Mouse (Mus musculus) macrophage (primary cell): ENCODE measurements around the gene Kansl2. TPM values are rescaled to one million over a fixed set of nuclear protein-coding genes. Genes with fewer than 3 reads are reported as not detected.

Experiments used
- H3K27ac ChIP-seq: fragments of 350-480 bp; formaldehyde crosslinking; 2 replicates; pipeline ENCODE4 v1.9.0; 2021
- H3K36me3 ChIP-seq: fragments of 350-480 bp; formaldehyde crosslinking; 2 replicates; pipeline ENCODE4 v1.9.0; 2021; ENCODE audit errors: inconsistent target
- H3K4me3 ChIP-seq: fragments of 350-480 bp; formaldehyde crosslinking; 2 replicates; pipeline ENCODE4 v1.9.0; 2021; ENCODE audit errors: inconsistent target
- H3K79me2 ChIP-seq: fragments of 350-480 bp; formaldehyde crosslinking; 2 replicates; pipeline ENCODE4 v1.9.0; 2021; ENCODE audit errors: inconsistent target
- WGBS: methylation state at CpG from one replicate; pipeline ENCODE4 v1.1.7; 2026; ENCODE audit warnings: inconsistent platforms; ENCODE audit not compliant: missing documents; 5-methylcytosine and 5-hydroxymethylcytosine counted together
- polyA plus RNA-seq: library from polyadenylated mRNA; stranded (reverse); fragments of 250-400 nt; gene quantifications from 3 replicates; pipeline ENCODE4 v1.2.4, GENCODE M21; 2018; ENCODE audit warnings: inconsistent platforms

Kansl2 gene
- polyA plus RNA-seq, 1 experiment from 2014 or later, result 17.8 TPM

GRCm38 (mm10) chr15:98497631-98498030 lies 36.4 kb downstream of the Kansl2 start:
- no peaks in the 10 kb centered on the region for H3K36me3 ChIP-seq
- WGBS, result 92% methylated on average over 17 of the region's 17 CpGs
- H3K27ac ChIP-seq, result no peak overlapping the region
- H3K79me2 ChIP-seq, result no peaks in the 10 kb centered on the region
- no peak overlapping the region for H3K4me3 ChIP-seq

- H3K4me3 ChIP-seq, result no peak within 1 kb of the TSS
- H3K79me2 ChIP-seq, result no peaks in the 10 kb centered on the region
- no peak within 1 kb of the TSS for H3K27ac ChIP-seq
- no peaks in the 10 kb centered on the region for H3K36me3 ChIP-seq
- 70% methylated on average over 4 of the region's 4 CpGs for WGBS
These were observed 42.0 kb downstream of the Kansl2 start, which contains the start of gene Olfr279 for GRCm38 (mm10) chr15:98492102-98492501. Gene Olfr279, plus strand, starts transcription at chr15:98492402.

GRCm38 (mm10) chr15:98491332-98491731 lies 42.7 kb downstream of the Kansl2 start:
- 71% methylated on average over 2 of the region's 2 CpGs for WGBS

GRCm38 (mm10) chr15:98486433-98487021 lies 47.5 kb downstream of the Kansl2 start:
- H3K4me3 ChIP-seq, result no peak overlapping the region
- H3K36me3 ChIP-seq, result no peaks in the 10 kb centered on the region
- no peak overlapping the region for H3K27ac ChIP-seq
- no peaks in the 10 kb centered on the region for H3K79me2 ChIP-seq
- 75% methylated on average over 8 of the region's 8 CpGs for whole genome bisulfite sequencing

More at GRCm38 (mm10) chr15:98491332-98491731, 42.7 kb downstream of the Kansl2 start:
- no peaks in the 10 kb centered on the region for H3K79me2 ChIP-seq
- no peaks in the 10 kb centered on the region for H3K36me3 ChIP-seq
- no peak overlapping the region for H3K27ac ChIP-seq
- H3K4me3 ChIP-seq, result no peak overlapping the region

- H3K27ac ChIP-seq, result peak overlapping the region; percentile 86
- no peak overlapping the region for H3K4me3 ChIP-seq
- no peaks in the 10 kb centered on the region for H3K36me3 ChIP-seq
- no peaks in the 10 kb centered on the region for H3K79me2 ChIP-seq
- WGBS, result 12% methylated on average over 18 of the region's 18 CpGs
These were observed 49.9 kb downstream of the Kansl2 start for GRCm38 (mm10) chr15:98483907-98484886.

GRCm38 (mm10) chr15:98482701-98483100 lies 51.4 kb downstream of the Kansl2 start, which contains the start of gene Lalba:
Gene Lalba, minus strand, starts transcription at chr15:98482721.
- Histone ChIP-seq H3K4me3 (no peak within 1 kb of the TSS), H3K27ac (peak within 1 kb of the TSS; percentile 86), H3K79me2 (no peaks in the 10 kb centered on the region), H3K36me3 (no peaks in the 10 kb centered on the region)
- 93% methylated on average over 3 of the region's 3 CpGs for WGBS

- WGBS, result 79% methylated on average over 7 of the region's 7 CpGs
- Histone ChIP-seq H3K79me2 (no peaks in the 10 kb centered on the region), H3K4me3 (no peak overlapping the region), H3K27ac (no peak overlapping the region), H3K36me3 (no peaks in the 10 kb centered on the region)
These were observed 54.4 kb downstream of the Kansl2 start for GRCm38 (mm10) chr15:98479568-98480102.

GRCm38 (mm10) chr15:98476281-98476680 lies 57.8 kb downstream of the Kansl2 start:
- H3K4me3 ChIP-seq, result no peak overlapping the region
- 76% methylated on average over 5 of the region's 5 CpGs for WGBS
- H3K79me2 ChIP-seq, result no peaks in the 10 kb centered on the region
- no peak overlapping the region for H3K27ac ChIP-seq
- no peaks in the 10 kb centered on the region for H3K36me3 ChIP-seq

- no peak overlapping the region for H3K27ac ChIP-seq
- no peaks in the 10 kb centered on the region for H3K79me2 ChIP-seq
- 52% methylated on average over 10 of the region's 10 CpGs for WGBS
- H3K36me3 ChIP-seq, result no peaks in the 10 kb centered on the region
- H3K4me3 ChIP-seq, result no peak overlapping the region
These were observed 58.7 kb downstream of the Kansl2 start for GRCm38 (mm10) chr15:98475382-98475781.

- Histone ChIP-seq H3K36me3 (no peaks in the 10 kb centered on the region), H3K79me2 (no peaks in the 10 kb centered on the region), H3K27ac (no peak overlapping the region), H3K4me3 (no peak overlapping the region)
- WGBS, result 81% methylated on average over 10 of the region's 10 CpGs
These were observed 59.1 kb downstream of the Kansl2 start for GRCm38 (mm10) chr15:98474958-98475357.

- no peak overlapping the region for H3K27ac ChIP-seq
- WGBS, result 94% methylated on average over 13 of the region's 13 CpGs
- no peaks in the 10 kb centered on the region for H3K36me3 ChIP-seq
- no peaks in the 10 kb centered on the region for H3K79me2 ChIP-seq
- H3K4me3 ChIP-seq, result no peak overlapping the region
These were observed 62.5 kb downstream of the Kansl2 start for GRCm38 (mm10) chr15:98471539-98471938.

GRCm38 (mm10) chr15:98469596-98469995 lies 64.5 kb downstream of the Kansl2 start, which contains the start of gene OR5BS1P:
Gene OR5BS1P, plus strand, starts transcription at chr15:98469896.
- Histone ChIP-seq H3K4me3 (no peak within 1 kb of the TSS), H3K27ac (no peak within 1 kb of the TSS), H3K79me2 (no peaks in the 10 kb centered on the region), H3K36me3 (no peaks in the 10 kb centered on the region)
- WGBS, result 89% methylated on average over 4 of the region's 4 CpGs
